Mouse (Mus musculus): ENCODE results near the gene Dnase2a.

Dnase2a gene

DNA sequence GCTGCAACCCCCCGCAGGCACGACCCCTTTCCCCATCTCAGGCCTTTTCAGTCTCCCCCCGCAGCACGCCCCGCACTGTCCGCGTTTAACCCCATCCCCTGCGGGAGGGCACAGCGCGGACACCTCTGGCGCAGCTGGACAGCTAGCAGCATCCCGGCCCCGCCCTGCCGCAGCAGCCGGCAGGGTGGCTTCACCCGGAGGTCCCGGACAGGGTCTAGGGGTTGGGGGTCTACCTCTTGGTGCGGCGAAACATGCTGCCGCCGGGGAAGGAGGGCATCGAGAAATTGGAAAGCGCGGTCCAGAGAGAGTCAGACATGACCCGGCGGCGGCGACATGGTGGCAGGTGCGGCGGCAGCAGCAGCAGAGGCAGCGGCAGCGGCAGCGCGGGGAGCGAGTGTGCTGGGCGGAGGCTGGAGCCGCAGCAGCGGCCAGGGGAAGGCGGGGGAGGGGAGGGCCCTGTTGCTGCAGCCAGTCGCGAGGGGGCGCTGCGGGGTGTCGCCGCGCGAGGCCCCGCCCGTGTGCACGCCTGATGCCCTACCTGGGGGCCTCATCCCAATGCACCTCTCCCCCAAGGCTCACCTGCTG lies 28.7 kb downstream of the Dnase2a start, which contains the start of gene Mast1:
Mast1 (minus strand) TSS at position 398 of the 585 bp plus-strand sequence.
- DNase-seq (ENCODE audit: inconsistent ontology term): peak; percentile 62

DNA sequence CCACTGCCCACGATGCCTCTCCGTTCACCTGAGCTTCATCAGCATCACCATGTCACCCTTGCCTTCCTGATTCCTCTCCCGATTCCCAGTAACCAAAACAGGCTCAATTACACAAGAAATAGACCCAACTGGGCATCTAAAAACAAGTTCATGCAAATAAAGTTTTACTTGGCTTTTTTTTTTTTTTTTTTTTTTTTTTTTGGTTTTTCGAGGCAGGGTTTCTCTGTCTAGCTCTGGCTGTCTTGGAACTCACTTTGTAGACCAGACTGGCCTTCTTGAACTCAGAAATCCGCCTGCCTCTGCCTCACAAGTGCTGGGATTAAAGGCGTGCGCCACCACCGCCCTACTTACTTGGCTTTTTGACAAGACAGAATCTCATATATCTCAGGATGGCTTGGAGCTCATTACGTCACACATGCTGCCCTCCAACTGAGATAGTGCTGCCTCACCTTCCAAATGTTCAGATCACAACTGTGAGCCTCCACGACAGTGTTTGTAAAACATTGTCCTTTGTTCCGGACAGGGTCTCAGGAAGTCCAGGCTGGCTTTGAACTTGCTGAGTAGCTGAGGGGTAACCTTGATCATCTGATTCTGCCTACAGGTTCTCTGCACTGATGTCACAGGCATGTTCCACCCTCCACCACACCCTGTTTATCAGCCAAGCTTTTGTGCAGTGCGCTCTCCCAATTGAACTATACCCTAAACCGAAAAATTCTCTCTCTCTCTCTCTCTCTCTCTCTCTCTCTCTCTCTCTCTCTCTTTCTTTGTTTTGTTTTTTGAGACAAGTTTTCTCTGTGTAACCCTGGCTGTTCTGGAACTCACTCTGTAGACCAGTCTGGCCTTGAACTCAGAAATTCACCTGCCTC lies 29.5 kb downstream of the Dnase2a start:
- DNase-seq (ENCODE audit: inconsistent ontology term): no peak

DNA sequence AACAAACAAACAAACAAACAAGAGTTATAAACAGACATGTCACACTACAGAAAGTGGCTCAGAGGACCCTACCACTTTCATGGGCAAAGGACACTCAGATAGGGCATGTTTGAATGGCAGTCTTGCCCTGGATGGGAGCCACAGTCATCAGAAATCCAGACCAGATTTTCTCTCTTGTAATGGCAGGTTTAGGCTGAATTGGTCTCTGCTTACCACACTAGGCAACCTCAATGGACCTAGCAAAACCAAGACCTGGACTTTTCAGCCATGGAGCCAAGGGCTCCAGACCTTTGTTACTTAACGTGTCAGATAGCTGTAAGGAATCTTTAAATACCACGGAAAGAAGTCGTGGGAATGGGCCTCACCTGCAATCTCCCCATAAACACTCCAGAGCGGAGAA lies 35.3 kb downstream of the Dnase2a start:
- DNase-seq (ENCODE audit: inconsistent ontology term): no peak

DNA sequence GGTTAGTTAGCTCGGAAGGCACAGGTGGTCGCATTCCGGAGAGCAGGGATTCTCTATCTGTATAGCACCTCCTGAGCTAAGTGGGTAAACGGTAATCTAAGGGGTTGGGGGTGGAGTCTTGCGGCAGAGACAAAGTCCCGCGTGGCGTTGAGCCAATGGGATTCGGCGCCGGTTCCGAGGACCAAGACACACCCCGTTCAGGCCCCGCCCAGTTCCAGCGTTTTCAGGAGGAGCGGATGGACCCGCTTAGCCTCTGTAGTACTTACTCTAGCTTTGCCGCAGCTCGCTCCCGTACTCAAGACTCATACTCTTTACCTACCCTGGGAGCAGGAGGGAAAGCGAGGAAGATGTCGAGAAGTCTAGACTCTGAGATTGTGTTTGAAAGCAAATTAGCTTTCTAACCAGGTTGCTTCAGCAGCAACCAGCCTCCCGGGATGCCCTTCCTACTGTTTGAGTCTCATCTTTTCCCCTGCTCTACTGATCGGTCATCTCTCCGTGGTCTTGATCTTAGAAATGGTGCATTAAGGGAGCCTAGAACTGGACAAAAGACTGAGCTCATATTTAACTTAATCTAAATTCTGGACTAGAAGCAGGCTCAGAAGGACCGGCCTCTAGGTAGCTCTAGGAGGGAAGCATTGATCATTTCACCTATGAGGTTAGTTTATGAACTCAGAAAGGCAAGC lies 36.3 kb downstream of the Dnase2a start:
- peak; percentile 25 for DNase-seq (ENCODE audit: inconsistent ontology term)

DNA sequence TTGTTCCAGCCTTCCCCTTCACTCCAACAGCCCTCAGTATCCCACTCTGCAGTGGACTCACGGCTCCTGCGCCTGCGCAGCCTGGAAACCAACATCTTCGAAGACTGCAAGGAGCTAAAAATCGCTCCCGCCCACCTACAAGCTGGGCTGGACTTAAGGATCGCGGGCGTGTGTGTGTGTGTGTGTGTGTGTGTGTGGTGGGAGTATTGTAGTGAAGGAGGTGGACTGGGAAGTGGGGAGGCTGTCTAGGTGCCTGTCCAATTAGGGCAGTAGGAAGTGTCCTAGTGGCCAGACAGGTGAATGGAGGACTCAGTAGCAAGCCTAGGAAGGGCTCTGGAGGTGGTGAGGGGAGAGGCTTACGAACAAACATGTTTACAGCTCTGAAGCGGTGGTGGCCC lies 36.9 kb downstream of the Dnase2a start:
- DNase-seq (ENCODE audit: inconsistent ontology term): no peak

DNA sequence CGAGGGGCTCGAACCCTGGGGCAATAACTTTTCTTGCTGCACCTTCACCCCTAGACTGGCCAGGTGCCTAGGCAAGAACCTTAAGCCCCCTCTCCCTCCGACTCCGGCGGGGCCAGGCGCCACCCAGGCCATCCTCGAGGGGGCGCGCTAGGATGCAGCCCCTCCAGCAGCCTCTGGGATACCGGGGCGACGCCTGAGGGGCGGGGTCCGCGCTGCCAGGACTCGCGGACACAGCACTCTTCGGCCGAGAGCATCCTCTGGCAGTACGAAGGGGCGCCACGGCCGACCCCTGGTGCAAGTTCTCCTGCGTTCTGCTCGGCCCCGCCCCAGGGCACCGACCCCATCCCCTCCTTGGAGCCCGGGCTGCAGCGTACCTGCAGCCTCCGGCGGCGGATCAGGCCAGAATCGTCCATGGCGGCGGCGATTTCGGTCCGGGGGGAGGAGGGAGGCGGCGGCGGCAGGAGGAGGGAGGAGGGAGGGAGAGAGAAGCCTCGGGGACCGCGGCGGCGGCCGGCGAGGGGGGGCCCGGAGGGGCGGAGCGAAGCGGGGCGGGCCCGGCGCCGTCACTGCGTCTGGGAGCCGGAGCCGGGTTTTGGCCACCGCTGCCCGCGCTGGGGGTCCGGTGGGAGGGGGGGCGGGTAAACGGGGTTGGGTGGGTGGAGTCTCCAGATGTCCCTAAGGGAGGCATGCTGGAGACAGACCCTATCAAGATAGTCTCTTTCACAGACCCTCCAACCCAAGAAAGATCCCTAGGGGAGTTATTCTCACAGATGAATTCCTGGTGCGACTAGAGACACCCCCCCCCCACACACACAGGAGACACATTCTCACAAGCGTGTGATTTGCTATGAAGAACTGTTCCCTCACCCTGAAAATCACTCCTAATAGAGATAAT lies 37.5 kb downstream of the Dnase2a start:
- DNase-seq (ENCODE audit: inconsistent ontology term): no peak

DNA sequence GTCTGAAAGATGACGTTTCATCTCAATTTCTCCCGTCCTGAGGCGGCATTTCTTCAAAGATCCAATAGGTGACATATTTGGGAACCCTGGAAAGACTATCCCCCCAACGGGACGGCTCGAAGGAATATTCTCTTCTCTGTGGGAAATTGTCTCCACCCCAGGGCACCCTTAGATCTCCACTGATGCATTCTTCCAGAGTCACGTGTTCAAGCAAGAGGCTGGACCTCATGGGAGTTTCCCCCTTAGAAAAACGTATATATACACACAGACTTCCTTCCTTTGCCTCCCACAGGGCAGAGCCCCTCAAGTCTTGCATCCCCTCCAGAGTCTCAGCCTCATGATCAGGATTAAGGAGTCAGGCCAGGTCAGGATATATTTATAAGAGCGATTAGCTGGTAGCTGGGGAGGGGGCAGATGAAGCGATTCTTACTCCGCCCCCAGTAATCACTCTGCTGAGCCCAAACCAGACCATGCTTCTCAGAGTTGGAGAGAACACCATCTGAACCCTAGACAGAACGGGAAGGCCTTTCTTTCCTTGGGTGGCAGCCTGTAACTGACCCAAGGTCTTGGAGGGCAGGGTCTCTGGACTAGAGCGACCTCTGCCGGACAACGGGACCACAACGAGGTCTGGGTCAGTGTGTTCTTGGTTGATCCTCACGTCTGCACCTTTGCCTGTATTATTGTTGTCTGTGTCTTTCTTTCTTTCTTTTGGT lies 38.3 kb downstream of the Dnase2a start, which contains the start of gene Rtbdn:
Rtbdn (plus strand) TSS at position 464 of the 713 bp plus-strand sequence.
- no peak for DNase-seq (ENCODE audit: inconsistent ontology term)

DNA sequence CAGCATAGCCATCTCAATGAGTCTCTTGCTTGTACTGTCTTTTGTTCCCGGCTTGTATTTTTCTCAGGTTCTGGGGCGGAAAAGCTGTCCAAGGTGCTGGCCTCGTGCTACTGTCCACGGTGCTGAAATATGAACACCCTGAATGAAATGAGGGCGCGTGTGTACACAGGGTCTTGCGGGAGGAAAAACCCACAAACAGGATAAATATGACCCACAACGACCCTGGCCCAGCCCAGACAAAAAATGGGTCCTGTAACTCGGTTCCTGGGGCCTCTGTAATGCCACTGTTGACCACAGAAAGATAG lies 38.8 kb downstream of the Dnase2a start:
- peak; percentile 52 for DNase-seq (ENCODE audit: inconsistent ontology term)

DNA sequence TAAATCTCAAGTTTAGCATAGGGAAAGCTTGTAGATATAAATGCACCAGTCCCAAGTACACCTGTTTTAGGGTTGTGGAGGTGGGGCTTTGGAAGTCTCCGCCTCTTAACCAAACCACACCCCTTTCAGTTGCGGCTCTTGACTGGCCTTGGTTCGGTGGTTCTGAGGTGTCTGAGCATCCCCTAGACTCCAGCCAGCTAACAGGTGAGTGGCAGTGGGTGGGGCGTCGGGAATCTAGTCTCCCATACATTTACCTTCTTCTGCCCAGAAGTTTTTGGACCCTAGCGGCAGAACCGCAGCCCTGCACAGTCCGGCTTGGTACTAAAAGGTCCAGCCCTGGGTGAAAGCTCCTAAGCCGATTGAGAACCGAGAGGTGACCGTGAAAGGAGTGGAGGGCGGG lies 41.4 kb downstream of the Dnase2a start:
- DNase-seq (ENCODE audit: inconsistent ontology term): no peak

DNA sequence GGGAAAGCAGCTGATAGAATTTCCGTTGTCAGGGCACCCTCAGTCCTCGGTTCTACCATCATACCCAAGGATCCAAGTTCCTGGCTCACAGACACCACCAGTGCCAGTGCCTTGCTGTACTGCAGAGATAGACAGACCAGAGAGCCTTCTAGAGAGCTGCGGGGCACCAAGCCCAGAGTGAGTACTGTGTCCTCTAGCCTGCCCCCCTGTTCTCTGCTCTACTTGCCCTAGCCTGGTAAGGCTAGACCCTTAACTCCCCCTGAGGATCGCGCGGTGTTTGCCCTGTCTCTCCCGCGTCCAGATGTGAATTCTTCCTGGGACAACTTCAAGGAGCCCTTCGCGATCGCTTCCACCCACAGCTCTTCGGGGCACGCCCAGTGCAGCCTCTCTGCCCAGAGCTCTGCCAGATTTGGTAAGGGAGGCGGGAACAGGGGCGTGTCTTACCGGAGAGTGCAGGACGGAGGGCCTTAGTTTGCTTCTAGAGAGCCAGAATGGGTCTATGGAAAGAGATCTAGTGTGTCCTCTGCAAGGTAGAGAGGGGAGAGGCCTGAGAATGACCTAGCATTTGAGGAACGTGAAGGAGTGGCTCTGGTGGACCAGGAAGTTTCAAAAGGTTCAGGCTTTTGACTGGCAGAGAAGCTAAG lies 44.4 kb downstream of the Dnase2a start:
- no peak for DNase-seq (ENCODE audit: inconsistent ontology term)

DNA sequence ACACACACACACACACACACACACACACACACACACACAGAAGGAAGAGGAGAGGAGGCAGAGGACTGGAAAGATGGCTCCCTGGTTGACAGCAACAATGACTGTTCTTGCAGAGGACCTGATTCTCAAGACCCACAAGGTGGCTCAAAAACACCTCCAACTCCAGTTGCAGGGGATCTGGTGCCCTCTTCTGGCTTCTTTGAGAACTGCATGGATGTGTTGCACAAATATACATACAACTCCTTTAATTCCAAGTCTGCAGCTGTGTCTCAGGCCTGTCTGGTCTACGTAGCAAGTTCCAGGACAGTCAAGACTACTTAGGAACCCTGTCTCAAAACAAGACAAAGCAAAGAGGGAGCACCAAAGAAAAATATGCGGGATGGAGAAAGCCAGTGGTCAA lies 48.4 kb downstream of the Dnase2a start:
- peak; percentile 64 for DNase-seq (ENCODE audit: inconsistent ontology term)

DNA sequence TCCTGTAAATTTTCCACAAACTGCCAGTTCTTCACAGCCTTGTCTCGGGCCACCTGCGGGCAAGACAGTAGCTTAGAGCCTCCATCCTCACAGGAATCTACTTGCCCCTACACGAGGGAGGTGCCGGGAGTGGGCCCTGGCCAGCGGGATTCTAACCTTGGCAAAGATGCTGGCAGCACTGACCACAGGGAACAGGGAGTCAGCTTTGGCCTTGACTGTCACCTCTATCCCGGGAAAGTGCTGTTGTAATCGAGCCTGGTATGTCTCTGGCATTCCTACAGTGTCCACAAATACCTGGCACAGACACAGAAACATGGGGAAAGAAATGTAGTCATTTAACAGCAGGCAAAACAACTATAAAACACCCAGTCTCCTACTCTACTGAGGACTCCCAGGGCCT lies 51.5 kb downstream of the Dnase2a start:
- DNase-seq (ENCODE audit: inconsistent ontology term): no peak

DNA sequence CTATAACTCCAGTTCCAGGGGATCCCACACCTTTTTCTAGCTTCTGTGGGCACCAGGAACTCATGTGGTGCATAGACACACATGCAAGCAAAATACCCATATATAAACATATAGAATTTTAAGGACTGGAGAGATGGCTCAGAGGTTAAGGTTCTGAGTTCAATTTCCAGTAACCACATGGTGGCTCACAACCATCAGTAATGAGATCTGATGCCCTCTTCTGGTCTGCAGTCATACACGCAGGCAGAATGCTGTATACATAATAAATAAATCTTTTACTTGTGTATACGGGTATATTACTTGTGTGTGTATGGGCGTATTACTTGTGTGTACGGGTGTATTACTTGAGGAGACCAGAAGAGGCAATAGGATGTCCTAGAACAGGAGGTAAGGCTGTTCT lies 55.6 kb downstream of the Dnase2a start:
- DNase-seq (ENCODE audit: inconsistent ontology term): no peak

DNA sequence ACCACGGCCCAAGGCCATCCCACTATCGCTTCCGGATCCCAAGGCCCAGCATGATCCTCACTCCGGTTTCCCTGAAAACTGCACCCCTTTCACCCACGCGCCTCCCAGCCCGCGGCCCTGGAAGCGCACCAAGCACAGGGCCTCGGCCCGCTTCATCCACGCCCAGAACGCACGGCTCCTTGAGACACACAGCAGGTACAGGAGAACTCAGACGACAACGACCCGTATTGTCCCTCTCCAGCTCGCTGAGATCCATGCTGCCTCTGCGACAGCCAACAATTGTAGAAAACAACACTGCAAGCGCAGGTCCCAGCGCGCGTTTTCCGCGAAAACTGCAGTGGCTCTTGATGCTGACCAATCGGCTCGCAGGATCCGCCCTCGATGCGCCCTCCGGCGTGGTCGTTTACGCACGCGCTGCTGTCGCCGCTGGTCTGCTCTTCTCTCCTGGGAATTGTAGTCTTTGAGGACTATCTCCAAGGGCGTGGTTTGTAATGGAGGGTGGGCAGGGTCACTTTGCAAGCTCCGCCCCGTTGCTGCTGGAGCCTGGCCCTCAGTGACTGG lies 57.5 kb downstream of the Dnase2a start:
- DNase-seq (ENCODE audit: inconsistent ontology term): peak; percentile 95

DNA sequence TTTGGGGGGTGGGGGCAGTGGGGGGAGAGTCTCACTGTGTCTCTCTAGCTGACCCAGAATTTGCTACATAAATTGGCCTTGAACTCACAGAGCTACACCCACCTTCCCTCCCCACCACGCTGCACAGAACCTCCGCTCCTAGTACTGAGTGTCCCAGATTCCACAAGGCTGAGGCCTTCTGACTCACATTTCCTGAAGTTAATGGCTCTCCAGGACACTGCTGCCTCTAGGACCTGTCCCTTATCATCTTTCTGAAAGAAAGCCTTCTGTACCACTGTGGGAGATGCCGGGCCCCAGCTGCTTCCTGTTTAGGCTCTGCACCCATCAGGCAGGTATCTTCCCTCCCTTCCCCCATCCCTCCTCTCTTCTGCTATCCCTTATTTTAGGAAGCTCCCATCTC lies 58.2 kb downstream of the Dnase2a start:
- peak; percentile 45 for DNase-seq (ENCODE audit: inconsistent ontology term)

DNA sequence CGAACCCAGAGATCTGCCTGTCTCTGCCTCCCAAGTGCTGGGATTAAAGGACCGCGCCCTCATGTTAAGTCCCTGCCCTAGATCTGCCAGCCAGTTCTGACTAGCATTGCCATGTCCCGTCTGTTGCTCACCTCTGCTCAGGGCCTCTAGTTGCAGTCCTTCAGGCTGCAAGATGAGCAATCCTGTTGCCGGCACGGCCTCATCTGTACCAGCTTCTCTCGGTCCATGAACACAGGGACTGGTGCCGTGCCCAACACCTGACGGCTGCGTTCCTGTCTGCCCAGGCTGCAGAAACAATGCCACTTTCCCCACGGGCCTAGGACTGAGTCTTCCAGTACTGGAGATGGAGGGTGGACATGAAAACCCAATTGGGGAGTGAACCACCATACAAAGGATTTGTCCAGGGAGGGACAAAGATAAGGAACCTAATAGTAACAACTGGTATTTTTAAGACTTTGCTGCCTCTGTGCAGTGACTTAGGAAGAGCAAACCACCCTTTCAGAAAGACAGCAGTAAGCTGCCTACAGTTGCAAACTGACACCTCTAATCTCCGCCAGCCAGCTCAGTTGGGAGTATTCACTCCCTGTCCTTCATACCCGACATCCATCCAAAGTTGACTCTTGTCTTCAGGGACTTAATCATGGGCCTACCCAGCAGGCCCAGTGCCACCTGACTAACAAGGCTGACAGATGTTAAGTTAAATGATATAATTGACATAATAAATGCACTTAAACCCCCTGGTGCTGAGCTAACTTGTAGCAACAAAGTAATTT lies 59.4 kb downstream of the Dnase2a start:
- no peak for DNase-seq (ENCODE audit: inconsistent ontology term)

DNA sequence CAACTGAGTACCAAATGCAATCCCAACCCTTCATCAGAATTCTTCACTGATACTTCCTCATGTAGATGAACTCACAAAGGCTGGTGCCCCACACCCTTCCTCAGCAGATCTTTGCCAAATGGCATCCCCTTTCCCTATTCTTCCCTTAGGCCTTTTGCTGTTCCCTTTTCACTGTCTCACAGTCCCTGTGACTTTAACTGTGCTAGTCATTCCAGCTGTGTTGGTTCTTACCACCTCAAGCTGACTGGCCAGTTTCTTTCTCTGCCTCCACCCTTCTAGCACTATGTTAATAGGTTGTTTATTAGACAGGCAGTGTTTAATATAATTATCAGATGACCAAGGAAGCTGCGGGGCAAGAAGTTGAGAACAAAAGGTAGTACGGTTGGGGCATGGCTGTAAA lies 60.3 kb downstream of the Dnase2a start:
- no peak for DNase-seq (ENCODE audit: inconsistent ontology term)

DNA sequence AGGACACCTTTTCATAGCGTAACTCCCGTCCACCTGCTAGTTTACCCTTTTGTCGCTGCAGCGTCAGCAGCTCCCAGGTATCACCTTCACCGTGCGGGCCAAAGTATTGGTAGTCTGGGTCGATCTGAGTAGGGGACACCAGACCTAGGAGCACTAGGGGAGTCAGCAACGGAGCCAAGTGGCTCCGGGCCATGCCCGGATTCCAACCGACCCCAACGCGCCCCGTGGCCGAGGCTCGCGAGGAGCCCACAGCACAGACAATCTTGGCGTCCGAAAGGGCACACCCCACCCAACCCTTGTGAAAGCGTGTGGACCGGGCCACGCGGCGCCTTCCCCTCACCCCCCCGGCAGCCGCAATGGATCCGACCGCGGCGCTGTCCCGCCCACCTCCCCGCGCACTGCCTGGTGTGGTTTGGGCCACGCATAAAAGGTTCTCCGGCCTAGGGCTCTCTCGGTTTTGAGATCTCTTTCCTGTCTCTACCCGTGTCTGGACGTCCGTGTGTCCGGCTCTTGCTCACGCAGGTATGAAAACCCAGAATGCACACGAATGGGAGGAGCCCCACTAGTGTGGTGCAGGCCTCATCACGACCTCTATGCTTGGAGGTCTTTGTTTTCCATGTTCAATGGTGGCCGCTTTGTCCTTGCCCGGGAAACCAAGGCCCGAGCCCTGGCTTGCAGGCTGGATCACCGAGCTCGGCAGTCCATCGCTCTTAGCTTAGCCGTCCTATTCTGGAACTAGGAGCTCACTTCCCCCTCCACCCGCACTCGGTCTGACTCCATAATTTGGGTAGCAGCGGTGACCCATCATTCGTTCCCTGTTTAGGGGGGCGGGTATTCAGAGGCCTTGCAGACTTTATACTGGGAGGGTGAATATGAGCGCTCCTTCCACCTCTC lies 61.1 kb downstream of the Dnase2a start, which contains the start of the genes Gm49661, Prdx2 and Rnaseh2a:
Gm49661 (minus strand) TSS at position 193 of the 894 bp plus-strand sequence.
Prdx2 (plus strand) TSS at position 347 of the 894 bp plus-strand sequence.
Rnaseh2a (minus strand) TSS at position 527 of the 894 bp plus-strand sequence.
- peak; percentile 85 for DNase-seq (ENCODE audit: inconsistent ontology term)
